Mouse (Mus musculus) liver, postnatal 0 days (tissue): ENCODE data around the gene Psmb8.

Experiments
- CTCF ChIP-seq: sonication (generic); IDR thresholded peaks from 2 replicates; pipeline ENCODE4 v1.5.1; 2016; ENCODE audit warnings: antibody characterized with exemption, low read depth
- EP300 ChIP-seq: IDR thresholded peaks from 2 replicates; pipeline ENCODE4 v1.6.1; 2016; ENCODE audit warnings: antibody characterized with exemption, low read depth, mild to moderate bottlenecking

DNA sequence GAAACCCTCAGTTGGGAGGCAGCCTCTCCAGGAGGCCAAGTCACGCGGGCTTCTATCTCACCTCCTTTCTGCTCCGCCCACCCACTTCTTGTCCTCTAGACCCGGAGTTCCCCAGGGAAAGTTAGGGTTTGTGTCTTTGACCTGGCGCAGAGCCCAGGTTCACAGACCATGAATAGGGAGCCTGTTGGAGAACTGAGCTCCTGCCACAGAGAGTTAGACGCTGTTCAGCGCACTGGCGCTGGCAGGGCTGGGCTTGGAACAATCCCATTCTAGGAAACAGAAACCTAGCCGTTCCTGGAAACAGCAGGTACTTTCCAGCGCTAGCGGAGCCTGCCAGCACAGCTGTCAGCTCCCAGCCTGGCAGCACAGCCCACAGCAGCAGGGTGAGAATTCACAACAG is 21.2 kb downstream of the Psmb8 start:
- TF ChIP-seq CTCF = no peak
- no peak for TF ChIP-seq EP300
